Mouse (Mus musculus) lung, embryonic 14.5 days (tissue): ENCODE data around the gene Gm20696. TPM values are rescaled to one million over a fixed set of nuclear protein-coding genes. Genes with fewer than 3 reads are reported as not detected.

Experiments
- ATAC-seq: fragments of 200-750 bp; cut with Nextera tagmentation; 2 replicates; pipeline ENCODE4 v1.8.0; 2017; ENCODE audit warnings: mild to moderate bottlenecking, moderate TSS enrichment, moderate library complexity; ENCODE audit not compliant: insufficient read depth
- DNase-seq: peaks from one replicate; pipeline ENCODE4 v3.0.0-alpha.2; 2015
- H3K27ac ChIP-seq: fragments of 300-500 bp; sonication (generic); 2 replicates; pipeline ENCODE4 v1.5.1; 2014; ENCODE audit warnings: low read depth, mild to moderate bottlenecking, moderate library complexity
- H3K27me3 ChIP-seq: fragments of 300-500 bp; sonication (generic); 2 replicates; pipeline ENCODE4 v1.6.1; 2014; ENCODE audit warnings: low read length, control low read depth; ENCODE audit not compliant: insufficient read depth
- H3K36me3 ChIP-seq: fragments of 300-500 bp; sonication (generic); 2 replicates; pipeline ENCODE4 v1.6.1; 2014; ENCODE audit warnings: control low read depth; ENCODE audit not compliant: insufficient read depth
- H3K4me1 ChIP-seq: fragments of 300-500 bp; sonication (generic); 2 replicates; pipeline ENCODE4 v1.6.1; 2014; ENCODE audit warnings: antibody characterized with exemption, control low read depth; ENCODE audit not compliant: insufficient read depth
- H3K4me2 ChIP-seq: fragments of 300-500 bp; sonication (generic); 2 replicates; pipeline ENCODE4 v1.6.1; 2014; ENCODE audit warnings: mild to moderate bottlenecking
- H3K4me3 ChIP-seq: fragments of 300-500 bp; sonication (generic); 2 replicates; pipeline ENCODE4 v1.5.1; 2014; ENCODE audit warnings: low read depth, low read length
- H3K9ac ChIP-seq: fragments of 300-500 bp; sonication (generic); 2 replicates; pipeline ENCODE4 v1.6.1; 2014
- H3K9me3 ChIP-seq: fragments of 300-500 bp; sonication (generic); 2 replicates; pipeline ENCODE4 v1.6.1; 2016; ENCODE audit warnings: low read depth, low read length, control low read depth
- CTCF ChIP-seq: IDR thresholded peaks from 2 replicates; pipeline ENCODE4 v1.5.1; 2016; ENCODE audit warnings: antibody characterized with exemption, low read depth
- WGBS: fragments of 180-500 bp; shearing (Covaris S2); extraction: QIAGEN DNeasy Blood & Tissue Kit; methylation state at CpG from one replicate; pipeline ENCODE4 v1.1.7; 2014; 5-methylcytosine and 5-hydroxymethylcytosine counted together
- polyA plus RNA-seq: library from polyadenylated mRNA; unstranded; fragments of >200 nt; fragmentation: Nextera tagmentation; extraction: Ambion mirVana; gene quantifications from 2 replicates; pipeline ENCODE4 v1.2.1, GENCODE M21; 2014

The Gm20696 gene
- polyA plus RNA-seq, 1 experiment from 2014 or later, result 7.3 TPM

GRCm38 (mm10) chr6:99527457-99528105 is 139.0 kb downstream of the Gm20696 start:
- Histone ChIP-seq H3K27me3 (no peaks in the 10 kb centered on the region), H3K4me1 (no peaks in the 10 kb centered on the region), H3K36me3 (no peaks in the 10 kb centered on the region), H3K27ac (no peak overlapping the region), H3K4me2 (no peak overlapping the region), H3K9ac (no peak overlapping the region), H3K4me3 (no peak overlapping the region), H3K9me3 (peaks cover 7% of the 10 kb centered on the region; the same call in 1 of the 2 replicates)
- peak; percentile 46 for TF ChIP-seq CTCF
- 87% methylated on average over 6 of the region's 6 CpGs for WGBS
- no peak for ATAC-seq
- DNase-seq, result no peak

GRCm38 (mm10) chr6:99525351-99525750 is 141.2 kb downstream of the Gm20696 start:
- TF ChIP-seq CTCF, result peak; percentile 52
- H3K9me3 ChIP-seq, result peaks cover 7% of the 10 kb centered on the region; the same call in 1 of the 2 replicates
- DNase-seq, result no peak
- no peaks in the 10 kb centered on the region for H3K4me1 ChIP-seq
- no peak for ATAC-seq
- no peak overlapping the region for H3K4me3 ChIP-seq
- no peak overlapping the region for H3K4me2 ChIP-seq
- no peaks in the 10 kb centered on the region for H3K27me3 ChIP-seq
- no peaks in the 10 kb centered on the region for H3K36me3 ChIP-seq
- no peak overlapping the region for H3K27ac ChIP-seq
- no peak overlapping the region for H3K9ac ChIP-seq
- WGBS, result 52% methylated on average over 8 of the region's 8 CpGs

- no peaks in the 10 kb centered on the region for H3K4me1 ChIP-seq
- peaks cover 7% of the 10 kb centered on the region; the same call in 1 of the 2 replicates for H3K9me3 ChIP-seq
- peak overlapping the region; percentile 94 for H3K4me2 ChIP-seq
- 25% methylated on average over 10 of the region's 10 CpGs for WGBS
- DNase-seq (no peak), ATAC-seq (no peak)
- no peaks in the 10 kb centered on the region for H3K27me3 ChIP-seq
- no peaks in the 10 kb centered on the region for H3K36me3 ChIP-seq
- H3K9ac ChIP-seq, result peak overlapping the region; percentile 79
- peak overlapping the region; percentile 99 for H3K27ac ChIP-seq
- H3K4me3 ChIP-seq, result peak overlapping the region; percentile 66
- TF ChIP-seq CTCF, result no peak
Observed at GRCm38 (mm10) chr6:99523679-99524370, 142.8 kb downstream of the Gm20696 start.

GRCm38 (mm10) chr6:99523109-99523632 is 143.4 kb downstream of the Gm20696 start:
- Histone ChIP-seq H3K4me1 (no peaks in the 10 kb centered on the region), H3K27ac (peak overlapping the region; percentile 99), H3K9ac (peak overlapping the region; percentile 79), H3K4me3 (peak overlapping the region; percentile 66), H3K9me3 (peaks cover 7% of the 10 kb centered on the region; the same call in 1 of the 2 replicates), H3K36me3 (no peaks in the 10 kb centered on the region), H3K4me2 (peak overlapping the region; percentile 94), H3K27me3 (no peaks in the 10 kb centered on the region)
- DNase-seq, result peak; percentile 84
- no peak for TF ChIP-seq CTCF
- peak; percentile 42 for ATAC-seq
- WGBS, result under 1% methylated on average over 22 of the region's 22 CpGs

GRCm38 (mm10) chr6:99522359-99523108 is 144.1 kb downstream of the Gm20696 start, which contains the start of gene Foxp1:
TSS of gene Foxp1 (minus strand) at chr6:99522721.
- peak within 1 kb of the TSS; percentile 99 for H3K27ac ChIP-seq
- ATAC-seq, result no peak; the same call in 1 of the 2 replicates

GRCm38 (mm10) chr6:99521641-99522358 is 144.8 kb downstream of the Gm20696 start:
- H3K4me2 ChIP-seq, result peak overlapping the region; percentile 94
- peak overlapping the region; percentile 99 for H3K27ac ChIP-seq
- DNase-seq (peak; percentile 66), ATAC-seq (peak; percentile 32; the same call in 1 of the 2 replicates)
- H3K4me1 ChIP-seq, result no peaks in the 10 kb centered on the region
- H3K36me3 ChIP-seq, result no peaks in the 10 kb centered on the region
- WGBS, result under 1% methylated on average over 64 of the region's 64 CpGs
- no peak for TF ChIP-seq CTCF
- no peaks in the 10 kb centered on the region for H3K27me3 ChIP-seq
- H3K9me3 ChIP-seq, result no peaks in the 10 kb centered on the region
- peak overlapping the region; percentile 66 for H3K4me3 ChIP-seq
- peak overlapping the region; percentile 79 for H3K9ac ChIP-seq

More at GRCm38 (mm10) chr6:99522359-99523108, 144.1 kb downstream of the Gm20696 start, which contains the start of gene Foxp1:
- peak; percentile 83 for DNase-seq
- Histone ChIP-seq H3K27me3 (no peaks in the 10 kb centered on the region), H3K36me3 (no peaks in the 10 kb centered on the region), H3K4me2 (peak within 1 kb of the TSS; percentile 94), H3K9ac (peak within 1 kb of the TSS; percentile 79), H3K4me1 (no peaks in the 10 kb centered on the region), H3K9me3 (peaks cover 4% of the 10 kb centered on the region; the same call in 1 of the 2 replicates), H3K4me3 (peak within 1 kb of the TSS; percentile 66)
- no peak for TF ChIP-seq CTCF
- under 1% methylated on average over 65 of the region's 72 CpGs for WGBS
